Mouse (Mus musculus): Measurements from ENCODE around the gene Pparg. TPM values are rescaled to one million over a fixed set of nuclear protein-coding genes. Genes with fewer than 3 reads are reported as not detected.

Pparg gene
- total RNA-seq, 2 experiments from 2014 or later, result 4.1 to 6.4 TPM

GRCm38 (mm10) chr6:115499540-115499939 lies 138.8 kb downstream of the Pparg start:
- intact Hi-C loops (cut with DNase I), result no loop called here
- peak; percentile 30 to 53 for DNase-seq (ENCODE audit: low spot score in 2 of 2)

DNA sequence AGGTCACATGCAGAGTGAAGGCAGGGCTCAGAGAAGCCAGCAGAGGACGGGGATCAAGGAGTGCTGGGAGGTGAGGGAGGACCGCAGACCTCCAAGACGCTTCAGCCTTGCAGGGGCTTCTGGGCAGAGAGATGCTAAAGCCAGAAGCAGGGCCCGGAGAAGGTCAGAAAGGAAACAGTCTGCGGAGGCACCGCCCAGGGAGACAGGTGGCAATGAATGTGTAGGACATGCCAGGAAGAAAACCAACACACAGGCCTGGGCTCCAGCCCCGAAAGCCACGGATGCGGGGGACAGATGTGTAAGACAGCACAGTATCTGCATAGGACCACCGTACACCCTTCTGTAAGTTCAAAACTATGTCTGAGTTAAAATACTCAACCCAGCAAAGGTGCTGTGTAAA lies 139.5 kb downstream of the Pparg start:
- no peak for DNase-seq (ENCODE audit: low spot score in 2 of 2)
- intact Hi-C loops (cut with DNase I), result no loop called here

- intact Hi-C loops (cut with DNase I), result no loop called here
- no peak for DNase-seq (ENCODE audit: low spot score in 2 of 2)
Observed at GRCm38 (mm10) chr6:115501131-115501530, 140.4 kb downstream of the Pparg start.

- DNase-seq (ENCODE audit: low spot score in 2 of 2), result no peak
- intact Hi-C loops (cut with DNase I), result no loop called here
Observed at GRCm38 (mm10) chr6:115503038-115503437, 142.3 kb downstream of the Pparg start.

GRCm38 (mm10) chr6:115503549-115504159 lies 142.9 kb downstream of the Pparg start:
- DNase-seq (ENCODE audit: low spot score in 2 of 2), result no peak
- intact Hi-C loops (cut with DNase I), result no loop called here

DNA sequence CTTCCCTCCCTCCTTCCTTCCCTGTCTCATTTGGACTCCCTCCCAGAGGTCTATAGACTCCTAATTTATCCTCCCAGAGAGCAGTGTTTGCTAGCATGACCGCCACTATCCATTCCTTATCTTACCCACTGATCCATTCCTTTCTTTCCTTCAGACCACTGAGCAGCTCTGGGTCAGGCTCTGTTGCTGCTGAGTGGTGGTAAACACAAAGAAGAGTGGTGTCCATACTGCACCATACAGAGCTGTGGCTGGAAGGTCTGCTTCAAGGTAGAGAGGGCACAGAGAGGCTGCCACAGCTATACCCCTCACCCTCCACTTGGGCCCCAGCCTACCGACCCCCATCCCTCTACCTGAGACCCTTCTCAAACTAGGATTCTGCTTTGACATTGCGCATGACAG lies 143.4 kb downstream of the Pparg start:
- intact Hi-C loops (cut with DNase I), result no loop called here
- no peak for DNase-seq (ENCODE audit: low spot score in 2 of 2)

DNA sequence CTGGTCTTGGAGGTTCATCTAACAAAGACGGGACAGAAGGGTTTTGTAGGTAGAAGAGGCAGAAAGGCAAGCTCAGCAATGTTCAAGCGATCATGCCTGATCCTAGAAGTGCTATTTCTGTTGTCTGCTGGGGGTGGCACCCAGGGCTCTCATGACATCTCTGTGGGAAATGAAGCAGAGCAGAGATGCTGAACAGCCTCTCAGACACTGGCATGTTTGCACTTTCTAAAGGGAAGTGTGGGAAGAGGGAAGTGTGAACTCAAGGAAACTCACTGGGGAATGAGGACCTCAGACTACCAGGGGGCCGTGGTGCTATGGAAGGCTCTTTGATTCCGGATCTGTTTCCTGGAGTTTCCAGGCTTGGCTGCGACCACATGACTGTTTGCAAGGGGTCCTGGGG lies 144.2 kb downstream of the Pparg start:
- DNase-seq (ENCODE audit: low spot score in 2 of 2), result peak in 1 of 2 experiments; percentile 14
- intact Hi-C loops (cut with DNase I), result no loop called here

- intact Hi-C loops (cut with DNase I), result no loop called here
Observed at GRCm38 (mm10) chr6:115506425-115506824, 145.7 kb downstream of the Pparg start.

GRCm38 (mm10) chr6:115511447-115511846 lies 150.7 kb downstream of the Pparg start:
- intact Hi-C loops (cut with DNase I), result no loop called here

More at GRCm38 (mm10) chr6:115506425-115506824, 145.7 kb downstream of the Pparg start:
- DNase-seq (ENCODE audit: low spot score in 2 of 2), result no peak

DNA sequence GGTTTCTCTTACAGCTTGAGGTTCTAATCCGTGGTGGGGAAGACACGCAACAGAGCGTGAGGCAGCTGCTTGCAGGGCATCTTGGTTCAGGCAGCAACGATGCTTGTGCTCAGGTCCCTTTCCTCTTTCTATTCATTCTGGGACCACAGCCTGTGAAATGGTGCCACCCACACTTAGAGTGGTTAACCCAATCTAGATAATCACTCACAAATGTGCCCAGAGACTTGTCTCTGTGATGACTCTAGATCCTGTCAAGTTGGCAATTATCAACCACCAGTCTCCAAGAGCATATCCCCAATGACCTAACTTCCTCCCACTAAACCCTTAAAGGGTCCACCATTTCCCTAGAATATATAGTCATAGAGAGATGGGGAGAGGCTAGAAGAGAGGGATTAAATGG lies 152.5 kb downstream of the Pparg start:
- intact Hi-C loops (cut with DNase I), result no loop called here
- DNase-seq (ENCODE audit: low spot score in 2 of 2), result no peak

More at GRCm38 (mm10) chr6:115511447-115511846, 150.7 kb downstream of the Pparg start:
- no peak for DNase-seq (ENCODE audit: low spot score in 2 of 2)

DNA sequence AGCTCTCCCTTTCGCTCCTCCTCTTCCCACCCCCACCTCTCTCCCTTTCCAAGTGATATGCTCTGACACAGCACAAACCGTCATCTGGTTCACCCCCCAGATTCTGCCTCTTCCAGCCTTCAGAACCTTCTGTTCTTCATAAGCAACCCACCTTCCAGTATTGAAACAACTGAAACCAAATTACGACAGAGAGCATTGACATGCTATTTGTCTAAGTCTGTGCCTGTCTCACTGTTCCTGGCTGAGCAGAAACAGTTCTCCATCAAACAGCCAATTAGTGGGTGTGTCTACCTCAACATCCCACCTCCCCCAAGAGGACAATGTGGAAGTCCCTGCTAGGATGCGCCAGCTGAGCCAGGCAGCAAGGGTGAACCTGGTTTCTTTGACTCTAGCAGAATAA lies 157.2 kb downstream of the Pparg start:
- intact Hi-C loops (cut with DNase I), result no loop called here
- DNase-seq (ENCODE audit: low spot score in 2 of 2), result peak in 1 of 2 experiments; percentile 16

- no peak for DNase-seq (ENCODE audit: low spot score in 2 of 2)
- intact Hi-C loops (cut with DNase I), result no loop called here
Observed at GRCm38 (mm10) chr6:115518352-115518751, 157.6 kb downstream of the Pparg start.

GRCm38 (mm10) chr6:115519275-115519699 lies 158.5 kb downstream of the Pparg start:
- DNase-seq (ENCODE audit: low spot score in 2 of 2), result no peak
- intact Hi-C loops (cut with DNase I), result no loop called here

DNA sequence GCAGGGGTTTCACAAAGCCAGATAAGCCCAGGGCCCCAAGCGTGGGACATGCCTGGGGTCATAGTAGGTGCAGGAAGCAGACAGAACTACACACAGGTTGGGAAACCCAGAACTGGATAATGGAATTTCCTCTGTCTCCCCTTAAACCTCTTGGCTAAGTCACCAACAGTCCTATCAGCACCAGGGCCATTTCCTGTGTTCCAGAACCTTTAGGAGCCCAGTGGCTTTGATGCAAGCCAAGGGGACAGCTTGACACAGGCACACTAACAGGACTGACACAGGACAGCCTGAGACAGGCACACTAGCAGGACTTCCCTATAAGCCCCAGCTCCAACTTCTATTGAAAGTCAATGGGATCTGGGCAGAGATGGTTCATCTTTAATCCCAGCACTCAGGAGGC lies 161.2 kb downstream of the Pparg start:
- intact Hi-C loops (cut with DNase I), result no loop called here
- no peak for DNase-seq (ENCODE audit: low spot score in 2 of 2)

GRCm38 (mm10) chr6:115522691-115523146 lies 162.0 kb downstream of the Pparg start:
- intact Hi-C loops (cut with DNase I), result no loop called here
- DNase-seq (ENCODE audit: low spot score in 2 of 2), result no peak

- intact Hi-C loops (cut with DNase I), result no loop called here
Observed at GRCm38 (mm10) chr6:115523201-115523600, 162.4 kb downstream of the Pparg start.

DNA sequence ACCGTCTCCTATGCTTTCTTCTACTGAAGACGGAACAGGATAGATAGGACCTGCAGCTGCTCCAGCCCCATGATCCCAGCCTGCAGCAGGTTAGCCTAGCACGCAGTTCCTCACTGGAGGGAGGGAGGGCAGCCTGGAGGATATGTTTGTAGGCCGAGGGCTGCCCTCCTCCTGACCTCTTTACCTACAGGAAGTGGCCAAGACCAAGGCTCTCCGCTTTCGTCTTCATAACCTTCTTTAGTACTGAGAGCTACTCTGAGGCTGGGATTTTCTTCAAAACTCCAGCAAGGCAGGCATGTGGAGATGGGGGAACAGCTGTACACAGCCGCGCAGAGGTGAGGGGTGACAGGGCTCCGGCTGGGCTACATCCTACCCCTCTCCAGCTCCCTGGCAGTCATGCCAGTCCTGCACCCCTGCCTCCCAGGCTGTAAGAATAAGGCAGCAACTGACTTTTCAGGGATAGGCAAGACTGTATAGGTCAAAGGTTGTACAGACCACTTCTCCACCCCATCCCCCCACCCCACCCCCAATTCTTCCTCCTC lies 163.8 kb downstream of the Pparg start:
- DNase-seq (ENCODE audit: low spot score in 2 of 2), result no peak
- intact Hi-C loops (cut with DNase I), result no loop called here

More at GRCm38 (mm10) chr6:115523201-115523600, 162.4 kb downstream of the Pparg start:
- DNase-seq (ENCODE audit: low spot score in 2 of 2), result peak; percentile 49 to 61

DNA sequence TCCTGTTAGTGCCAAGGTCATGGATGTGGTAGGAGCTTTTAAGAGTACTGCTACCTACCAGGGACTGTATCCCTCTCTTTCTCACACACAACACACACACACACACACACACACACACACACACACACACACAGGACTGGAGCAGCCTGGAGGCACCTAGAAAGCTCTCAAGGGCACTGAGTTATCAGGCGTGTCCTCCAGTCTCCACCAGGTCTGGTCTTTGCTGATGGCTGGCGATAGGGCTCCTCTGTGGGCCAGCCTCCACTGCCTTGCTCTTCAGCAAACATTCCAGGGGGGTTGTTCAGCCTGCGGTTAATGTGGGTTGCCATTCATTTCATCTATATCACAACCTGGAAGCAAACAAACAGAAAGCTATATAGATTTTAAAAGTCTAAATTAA lies 166.7 kb downstream of the Pparg start:
- intact Hi-C loops (cut with DNase I), result no loop called here
- DNase-seq (ENCODE audit: low spot score in 2 of 2), result no peak

GRCm38 (mm10) chr6:115528372-115528771 lies 167.6 kb downstream of the Pparg start:
- intact Hi-C loops (cut with DNase I), result no loop called here
- no peak for DNase-seq (ENCODE audit: low spot score in 2 of 2)

GRCm38 (mm10) chr6:115534617-115535016 lies 173.9 kb downstream of the Pparg start:
- intact Hi-C loops (cut with DNase I), result loop anchor here (5.0 kb wide), 2 partner anchors 262 to 487 kb away; no protein-coding TSS in a partner anchor
- no peak for DNase-seq (ENCODE audit: low spot score in 2 of 2)

DNA sequence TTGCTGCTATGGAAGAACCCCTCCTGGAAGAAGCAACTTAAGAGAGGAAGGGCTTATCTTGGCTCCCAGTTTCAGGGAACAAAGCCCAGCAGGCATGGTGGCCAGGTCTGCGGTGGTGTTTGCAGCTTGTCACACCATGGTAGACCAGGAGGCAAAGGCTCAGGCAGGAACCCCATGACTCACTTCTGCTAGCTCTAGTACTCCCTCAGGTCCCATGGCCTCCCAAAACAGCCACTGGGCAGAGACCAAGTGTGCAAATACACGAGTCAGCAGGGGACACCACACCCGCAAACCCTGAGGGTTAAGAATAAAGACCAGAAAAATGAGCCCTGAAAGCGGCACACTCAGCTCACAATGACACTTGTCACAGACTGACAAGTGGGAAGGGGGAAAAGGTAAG lies 175.4 kb downstream of the Pparg start:
- intact Hi-C loops (cut with DNase I), result loop anchor here (5.0 kb wide), 2 partner anchors 264 to 489 kb away; no protein-coding TSS in a partner anchor
- DNase-seq (ENCODE audit: low spot score in 2 of 2), result no peak
